ENCODE assay signal across 21 mouse cellular contexts in genomic region chr5:127298060-127298459, GRCm38 (mm10). TPM values are rescaled to one million over a fixed set of nuclear protein-coding genes. Genes with fewer than 3 reads are reported as not detected.
DNase-seq lines count a peak whose midpoint lies in the region; ATAC-seq lines count a peak whose summit lies in the region.
"Had no signal": no experiment of that assay in that cellular context is flagged by ENCODE, and none has a peak within 500 bp of the region (broad histone marks: within the 10 kb centered on the region; RNA-seq: fewer than 3 reads in every experiment).

No protein-coding gene starts in this region.

- no peak overlapping the region for H3K4me3 ChIP-seq in forebrain, embryonic 10.5 days
- no peak overlapping the region for H3K4me3 ChIP-seq in forebrain, embryonic 11.5 days (ENCODE audit: low read depth, low read length)
- no peak overlapping the region for H3K4me3 ChIP-seq in midbrain, embryonic 10.5 days
- H3K4me3 ChIP-seq in midbrain, embryonic 16.5 days (ENCODE audit: low read depth, low read length) = no peak overlapping the region
- H3K4me3 ChIP-seq in midbrain, embryonic 11.5 days (ENCODE audit: low read depth, low read length) = no peak overlapping the region
- H3K4me3 ChIP-seq: heart, embryonic 15.5 days; hindbrain, embryonic 15.5 days; limb, embryonic 15.5 days; liver, embryonic 15.5 days had no signal

- H3K27ac ChIP-seq in forebrain, embryonic 10.5 days = 0 out of 2 replicates have a peak overlapping the region, but pooled peaks have one; percentile 60
- no peak overlapping the region for H3K27ac ChIP-seq in forebrain, embryonic 11.5 days (ENCODE audit: low read depth, low read length)
- peak overlapping the region; percentile 82 for H3K27ac ChIP-seq in midbrain, embryonic 10.5 days (replicated peaks)
- no peak overlapping the region for H3K27ac ChIP-seq in midbrain, embryonic 16.5 days (ENCODE audit: low read length)
- peak overlapping the region; percentile 23 for H3K27ac ChIP-seq in midbrain, embryonic 11.5 days (ENCODE audit: low read depth, low read length)
- H3K27ac ChIP-seq: heart, embryonic 15.5 days; hindbrain, embryonic 15.5 days; limb, embryonic 15.5 days; liver, embryonic 15.5 days had no signal

- peak; percentile 37 for DNase-seq in forebrain, embryonic 10.5 days (ENCODE audit: extremely low spot score, low spot score)
- no peak for DNase-seq in forebrain, embryonic 11.5 days (ENCODE audit: low spot score)
- DNase-seq in midbrain, embryonic 10.5 days (ENCODE audit: low spot score) = peak; percentile 84
- DNase-seq in midbrain, embryonic 11.5 days (ENCODE audit: low spot score, missing footprints) = peak; percentile 92
- DNase-seq in right cerebral cortex, adult 2 months (ENCODE audit: low spot score in 2 of 2) = no peak
- no peak for DNase-seq in gastrocnemius, postnatal 10 days
- DNase-seq in T-cell, adult 2 months (ENCODE audit: low spot score) = no peak
- DNase-seq: adrenal gland, postnatal 14 days; cerebellum, adult 11 months; cerebellum, postnatal 14 days; gastrocnemius, postnatal 25 days; right cerebral cortex, adult 18-20 months; thymus, postnatal 25 days had no signal

- peaks cover 3% of the 10 kb centered on the region; the same call in 1 of the 2 replicates for H3K36me3 ChIP-seq in forebrain, embryonic 10.5 days (replicated peaks)
- no peaks in the 10 kb centered on the region for H3K36me3 ChIP-seq in forebrain, embryonic 11.5 days (ENCODE audit: control insufficient read depth, insufficient read depth, low read length)
- H3K36me3 ChIP-seq in midbrain, embryonic 10.5 days = peaks cover 17% of the 10 kb centered on the region
- no peaks in the 10 kb centered on the region for H3K36me3 ChIP-seq in midbrain, embryonic 16.5 days (ENCODE audit: control insufficient read depth, insufficient read depth, low read length)
- no peaks in the 10 kb centered on the region for H3K36me3 ChIP-seq in midbrain, embryonic 11.5 days (ENCODE audit: control insufficient read depth, insufficient read depth, low read length)
- H3K36me3 ChIP-seq: heart, embryonic 15.5 days; hindbrain, embryonic 15.5 days; limb, embryonic 15.5 days; liver, embryonic 15.5 days had no signal

- no peak overlapping the region for H3K4me2 ChIP-seq in forebrain, embryonic 11.5 days (ENCODE audit: low read depth, low read length, severe bottlenecking)
- H3K4me2 ChIP-seq in midbrain, embryonic 16.5 days (ENCODE audit: low read length) = no peak overlapping the region
- H3K4me2 ChIP-seq in midbrain, embryonic 11.5 days = no peak overlapping the region
- H3K4me2 ChIP-seq: heart, embryonic 15.5 days; hindbrain, embryonic 15.5 days; limb, embryonic 15.5 days; liver, embryonic 15.5 days had no signal

- 12% methylated on average over 2 of the region's 2 CpGs for WGBS in forebrain, embryonic 10.5 days
- WGBS in forebrain, embryonic 11.5 days = 11% methylated on average over 2 of the region's 2 CpGs
- WGBS in midbrain, embryonic 10.5 days = 4% methylated on average over 2 of the region's 2 CpGs
- WGBS in midbrain, embryonic 16.5 days = 25% methylated on average over 2 of the region's 2 CpGs
- WGBS in midbrain, embryonic 11.5 days = 13% methylated on average over 2 of the region's 2 CpGs

- H3K9ac ChIP-seq in forebrain, embryonic 11.5 days (ENCODE audit: low read length) = no peak overlapping the region
- no peak overlapping the region for H3K9ac ChIP-seq in midbrain, embryonic 16.5 days (ENCODE audit: low read depth, low read length)
- no peak overlapping the region for H3K9ac ChIP-seq in midbrain, embryonic 11.5 days (ENCODE audit: low read length)
- H3K9ac ChIP-seq: heart, embryonic 15.5 days; hindbrain, embryonic 15.5 days; limb, embryonic 15.5 days; liver, embryonic 15.5 days had no signal

- 0 out of 2 replicates have a peak, but pooled peaks cover 3% of the 10 kb centered on the region for H3K9me3 ChIP-seq in forebrain, embryonic 10.5 days
- no peaks in the 10 kb centered on the region for H3K9me3 ChIP-seq in forebrain, embryonic 11.5 days (ENCODE audit: control insufficient read depth, low read length)
- peaks cover 7% of the 10 kb centered on the region for H3K9me3 ChIP-seq in midbrain, embryonic 10.5 days (replicated peaks)
- no peaks in the 10 kb centered on the region; the same call in 1 of the 2 replicates for H3K9me3 ChIP-seq in midbrain, embryonic 16.5 days (replicated peaks; ENCODE audit: control insufficient read depth, low read length, poor library complexity, severe bottlenecking)
- no peaks in the 10 kb centered on the region; the same call in 1 of the 2 replicates for H3K9me3 ChIP-seq in midbrain, embryonic 11.5 days (ENCODE audit: control insufficient read depth, low read length)
- H3K9me3 ChIP-seq: heart, embryonic 15.5 days; hindbrain, embryonic 15.5 days; limb, embryonic 15.5 days; liver, embryonic 15.5 days had no signal

- H3K4me1 ChIP-seq in forebrain, embryonic 10.5 days = peaks cover 63% of the 10 kb centered on the region
- peaks cover 12% of the 10 kb centered on the region; the same call in 1 of the 2 replicates for H3K4me1 ChIP-seq in forebrain, embryonic 11.5 days (replicated peaks; ENCODE audit: control insufficient read depth, insufficient read depth, low read length)
- peaks cover 72% of the 10 kb centered on the region for H3K4me1 ChIP-seq in midbrain, embryonic 10.5 days
- peaks cover 15% of the 10 kb centered on the region for H3K4me1 ChIP-seq in midbrain, embryonic 16.5 days (ENCODE audit: control insufficient read depth, insufficient read depth, low read length)
- peaks cover 40% of the 10 kb centered on the region for H3K4me1 ChIP-seq in midbrain, embryonic 11.5 days (ENCODE audit: control insufficient read depth, insufficient read depth, low read length)
- H3K4me1 ChIP-seq: liver, embryonic 15.5 days had no signal

- peaks cover 31% of the 10 kb centered on the region for H3K27me3 ChIP-seq in forebrain, embryonic 10.5 days (ENCODE audit: poor library complexity, severe bottlenecking)
- H3K27me3 ChIP-seq in forebrain, embryonic 11.5 days (ENCODE audit: control insufficient read depth, insufficient read depth, low read length) = no peaks in the 10 kb centered on the region
- peaks cover 9% of the 10 kb centered on the region; the same call in 1 of the 2 replicates for H3K27me3 ChIP-seq in midbrain, embryonic 10.5 days (ENCODE audit: low read depth, poor library complexity, severe bottlenecking)
- no peaks in the 10 kb centered on the region for H3K27me3 ChIP-seq in midbrain, embryonic 16.5 days (ENCODE audit: control insufficient read depth, insufficient read depth, low read depth, low read length)
- no peaks in the 10 kb centered on the region for H3K27me3 ChIP-seq in midbrain, embryonic 11.5 days (ENCODE audit: control insufficient read depth, insufficient read depth, low read length)
- H3K27me3 ChIP-seq: heart, embryonic 15.5 days; hindbrain, embryonic 15.5 days; limb, embryonic 15.5 days; liver, embryonic 15.5 days had no signal

- no peak for ATAC-seq in forebrain, embryonic 11.5 days (replicated peaks; ENCODE audit: low FRiP score)
- no peak for ATAC-seq in midbrain, embryonic 16.5 days
- peak; percentile 82 for ATAC-seq in midbrain, embryonic 11.5 days (ENCODE audit: low FRiP score)
- ATAC-seq: forebrain, embryonic 14.5 days; intestine, postnatal 0 days had no signal

RNA-seq across cellular contexts. Expression of gene Tmem132c, which starts 56.5 kb away (rescaled TPM):
- polyA plus RNA-seq in forebrain, embryonic 10.5 days (2016; fragmentation: Nextera tagmentation; extraction: Ambion mirVana) = 27.9 and 28.2 TPM in 2 replicates
- 21.3 and 26.1 TPM in 2 replicates for polyA plus RNA-seq in forebrain, embryonic 11.5 days (2014; fragmentation: Nextera tagmentation; extraction: Ambion mirVana)
- 30.0 and 34.0 TPM in 2 replicates for polyA plus RNA-seq in midbrain, embryonic 10.5 days (2016; fragmentation: Nextera tagmentation; extraction: Ambion mirVana)
- 11.8 and 12.7 TPM in 2 replicates for polyA plus RNA-seq in midbrain, embryonic 16.5 days (2015; fragmentation: Nextera tagmentation; extraction: Ambion mirVana)
- polyA plus RNA-seq in midbrain, embryonic 11.5 days (2014; fragmentation: Nextera tagmentation; extraction: Ambion mirVana) = 15.0 and 16.3 TPM in 2 replicates
- under 1 TPM; 0.68 to 0.97 TPM for total RNA-seq in gastrocnemius, postnatal 10 days (2021)
- total RNA-seq: megakaryocyte-erythroid progenitor cell, adult 5-6 weeks had no signal

Comparison
In these comparisons a context has a peak if more than half of its experiments do, and no peak if none do; other contexts are left out.
1. DNase-seq: peak in forebrain, embryonic 10.5 days (single experiment), midbrain, embryonic 10.5 days (single experiment) and midbrain, embryonic 11.5 days (single experiment); none in forebrain, embryonic 11.5 days (single experiment), right cerebral cortex, adult 2 months (0 of 2), gastrocnemius, postnatal 10 days (single experiment) and T-cell, adult 2 months (single experiment).
2. H3K27ac ChIP-seq: peak in forebrain, embryonic 10.5 days (single experiment), midbrain, embryonic 10.5 days (single experiment) and midbrain, embryonic 11.5 days (single experiment); none in forebrain, embryonic 11.5 days (single experiment) and midbrain, embryonic 16.5 days (single experiment).